Mouse (Mus musculus): ENCODE measurements around the gene Has3. TPM values are rescaled to one million over a fixed set of nuclear protein-coding genes. Genes with fewer than 3 reads are reported as not detected.

Has3 gene
- polyA plus RNA-seq, 1 experiment from 2014 or later = 0.70 TPM

DNA sequence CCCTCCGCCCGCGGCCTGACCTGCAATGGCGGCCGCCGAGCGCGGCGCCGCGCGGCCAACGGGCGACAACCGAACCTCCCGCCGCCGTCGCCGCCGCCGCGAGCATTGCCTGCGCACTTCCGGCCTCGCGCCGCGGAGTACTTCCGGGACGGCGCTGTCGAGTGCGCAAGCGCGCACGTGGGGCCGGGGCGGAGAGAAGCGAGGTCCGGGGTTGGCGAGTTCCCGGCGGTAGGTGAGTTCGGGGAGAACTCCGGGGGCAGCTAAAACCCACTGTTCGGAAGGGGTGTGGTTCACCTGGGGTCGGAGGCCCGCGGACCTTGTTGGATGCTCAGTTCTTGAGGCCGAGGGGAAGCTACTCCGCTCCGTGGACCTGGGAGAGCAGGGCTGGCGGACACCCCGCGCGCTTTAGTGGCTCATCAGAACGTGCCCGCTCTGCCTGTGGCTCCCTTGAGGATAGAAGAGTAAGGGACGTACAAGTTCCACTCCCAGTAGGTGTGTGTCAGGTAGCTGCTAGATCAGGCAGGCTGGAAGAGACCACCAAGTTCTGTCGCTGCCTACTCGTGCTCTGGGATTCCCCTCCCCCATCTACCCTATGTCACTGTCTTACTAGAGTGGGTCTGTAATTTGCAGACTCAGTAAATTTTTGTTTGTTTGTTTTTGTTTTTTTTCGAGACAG is 23.6 kb downstream of the Has3 start, which contains the start of gene Utp4:
Gene Utp4, plus strand, starts transcription at position 156 of the 676 bp plus-strand sequence.
- DNase-seq (peak; percentile 96), ATAC-seq (ENCODE audit: low FRiP score, low TSS enrichment) (peak; percentile 94)
- under 1% methylated on average over 58 of the region's 63 CpGs for WGBS
- peak within 1 kb of the TSS; percentile 94 for H3K9ac ChIP-seq (replicated peaks; ENCODE audit: low read length)
- H3K27me3 ChIP-seq (ENCODE audit: control insufficient read depth, insufficient read depth, low read length) = no peaks in the 10 kb centered on the region
- H3K27ac ChIP-seq (replicated peaks; ENCODE audit: low read depth, low read length) = peak within 1 kb of the TSS; percentile 95
- H3K9me3 ChIP-seq (ENCODE audit: control insufficient read depth, low read length) = no peaks in the 10 kb centered on the region
- peak within 1 kb of the TSS; percentile 86 for H3K4me2 ChIP-seq (ENCODE audit: low read length)
- peak within 1 kb of the TSS; percentile 93 for H3K4me3 ChIP-seq (replicated peaks; ENCODE audit: low read depth, low read length)
- peaks cover 26% of the 10 kb centered on the region for H3K36me3 ChIP-seq (ENCODE audit: control insufficient read depth, insufficient read depth, low read length)
- peaks cover 12% of the 10 kb centered on the region for H3K4me1 ChIP-seq (ENCODE audit: control insufficient read depth, insufficient read depth, low read length)

DNA sequence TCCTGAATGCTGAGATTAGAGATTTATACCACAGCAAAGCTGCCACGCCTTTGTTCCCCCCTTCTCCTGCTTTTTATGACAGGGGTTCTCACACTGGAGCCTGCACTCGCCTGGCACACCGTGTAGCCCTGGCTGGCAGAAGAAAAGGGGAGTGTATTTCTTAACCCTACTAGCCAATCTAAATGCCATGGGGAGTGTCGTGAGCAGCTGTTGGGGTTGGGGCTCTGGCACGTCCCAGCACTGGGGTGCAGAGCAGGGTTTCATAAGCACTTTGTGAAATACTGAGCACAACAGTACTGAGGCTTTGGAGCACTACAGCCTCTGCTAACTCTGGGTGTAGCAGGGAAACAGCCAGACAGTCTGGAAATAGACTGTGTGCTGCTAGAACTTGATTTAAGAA is 29.4 kb downstream of the Has3 start:
- Histone ChIP-seq H3K4me1 (ENCODE audit: control insufficient read depth, insufficient read depth, low read length) (no peaks in the 10 kb centered on the region), H3K27ac (replicated peaks; ENCODE audit: low read depth, low read length) (no peak overlapping the region), H3K27me3 (ENCODE audit: control insufficient read depth, insufficient read depth, low read length) (no peaks in the 10 kb centered on the region), H3K36me3 (ENCODE audit: control insufficient read depth, insufficient read depth, low read length) (peaks cover 76% of the 10 kb centered on the region), H3K9ac (replicated peaks; ENCODE audit: low read length) (no peak overlapping the region), H3K4me3 (replicated peaks; ENCODE audit: low read depth, low read length) (no peak overlapping the region), H3K9me3 (ENCODE audit: control insufficient read depth, low read length) (no peaks in the 10 kb centered on the region), H3K4me2 (ENCODE audit: low read length) (no peak overlapping the region)
- 93% methylated on average over 5 of the region's 5 CpGs for WGBS
- no peak for ATAC-seq (ENCODE audit: low FRiP score, low TSS enrichment)
- DNase-seq = no peak

DNA sequence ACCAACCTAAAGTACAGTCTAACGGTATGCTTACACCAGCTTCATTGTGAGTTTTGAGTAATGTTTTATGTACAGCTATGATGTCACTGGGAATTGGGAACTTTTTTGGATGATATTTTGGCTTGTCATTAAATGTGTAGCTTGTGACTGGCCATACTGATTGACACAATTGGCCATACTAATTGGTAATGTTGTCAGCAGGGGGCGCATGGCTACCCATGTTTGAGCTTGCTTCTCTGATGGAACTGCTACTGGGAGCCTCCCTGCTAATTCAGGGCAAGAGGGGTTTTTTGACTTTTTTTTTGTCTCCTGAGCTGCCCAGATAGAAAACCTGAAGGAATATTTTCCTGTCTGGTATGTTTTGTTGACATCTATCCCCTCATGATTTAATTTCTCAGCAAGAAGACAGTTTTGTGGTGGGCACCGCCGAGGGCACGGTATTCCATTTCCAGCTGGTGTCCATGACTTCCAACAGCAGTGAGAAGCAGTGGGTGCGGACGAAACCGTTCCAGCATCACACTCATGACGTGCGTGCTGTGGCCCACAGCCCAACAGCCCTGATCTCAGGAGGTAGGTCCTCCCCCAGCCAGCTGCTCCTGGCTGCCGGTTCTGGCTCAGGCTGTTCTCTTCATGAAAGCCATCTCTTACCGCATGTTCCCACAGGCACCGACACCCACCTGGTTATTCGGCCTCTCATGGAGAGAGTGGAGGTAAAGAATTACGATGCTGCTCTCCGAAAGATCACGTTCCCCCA is 35.9 kb downstream of the Has3 start:
- Histone ChIP-seq H3K4me2 (ENCODE audit: low read length) (no peak overlapping the region), H3K9me3 (ENCODE audit: control insufficient read depth, low read length) (no peaks in the 10 kb centered on the region), H3K4me3 (replicated peaks; ENCODE audit: low read depth, low read length) (no peak overlapping the region), H3K27me3 (ENCODE audit: control insufficient read depth, insufficient read depth, low read length) (no peaks in the 10 kb centered on the region), H3K9ac (replicated peaks; ENCODE audit: low read length) (no peak overlapping the region), H3K27ac (replicated peaks; ENCODE audit: low read depth, low read length) (no peak overlapping the region), H3K4me1 (ENCODE audit: control insufficient read depth, insufficient read depth, low read length) (no peaks in the 10 kb centered on the region), H3K36me3 (ENCODE audit: control insufficient read depth, insufficient read depth, low read length) (peaks cover 79% of the 10 kb centered on the region)
- peak; percentile 83 for DNase-seq
- WGBS = 94% methylated on average over 17 of the region's 17 CpGs
- no peak for ATAC-seq (ENCODE audit: low FRiP score, low TSS enrichment)

DNA sequence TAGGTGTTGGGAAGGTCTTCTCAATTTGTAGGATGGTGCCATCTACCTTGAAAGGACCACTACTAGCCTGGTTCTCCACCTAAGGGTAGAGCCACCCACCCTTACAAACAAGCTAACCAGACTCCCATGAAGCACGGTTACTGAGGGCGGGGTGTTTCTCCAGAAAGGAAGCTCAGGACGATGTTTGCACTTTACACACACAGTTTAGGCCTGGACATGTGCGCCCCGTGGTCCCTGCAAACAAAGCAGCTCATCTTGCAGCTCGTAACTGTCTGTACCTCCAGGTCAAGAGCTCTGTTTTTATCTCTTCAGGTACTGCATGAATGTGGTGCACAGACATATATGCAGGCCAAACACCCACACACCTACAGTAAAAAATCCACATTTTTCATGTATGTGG is 36.6 kb downstream of the Has3 start:
- Histone ChIP-seq H3K9me3 (ENCODE audit: control insufficient read depth, low read length) (no peaks in the 10 kb centered on the region), H3K27me3 (ENCODE audit: control insufficient read depth, insufficient read depth, low read length) (no peaks in the 10 kb centered on the region), H3K4me2 (ENCODE audit: low read length) (no peak overlapping the region), H3K4me3 (replicated peaks; ENCODE audit: low read depth, low read length) (no peak overlapping the region), H3K9ac (replicated peaks; ENCODE audit: low read length) (no peak overlapping the region), H3K4me1 (ENCODE audit: control insufficient read depth, insufficient read depth, low read length) (no peaks in the 10 kb centered on the region), H3K27ac (replicated peaks; ENCODE audit: low read depth, low read length) (no peak overlapping the region), H3K36me3 (ENCODE audit: control insufficient read depth, insufficient read depth, low read length) (peaks cover 76% of the 10 kb centered on the region)
- no peak for ATAC-seq (ENCODE audit: low FRiP score, low TSS enrichment)
- no peak for DNase-seq
- WGBS = 96% methylated on average over 6 of the region's 6 CpGs

DNA sequence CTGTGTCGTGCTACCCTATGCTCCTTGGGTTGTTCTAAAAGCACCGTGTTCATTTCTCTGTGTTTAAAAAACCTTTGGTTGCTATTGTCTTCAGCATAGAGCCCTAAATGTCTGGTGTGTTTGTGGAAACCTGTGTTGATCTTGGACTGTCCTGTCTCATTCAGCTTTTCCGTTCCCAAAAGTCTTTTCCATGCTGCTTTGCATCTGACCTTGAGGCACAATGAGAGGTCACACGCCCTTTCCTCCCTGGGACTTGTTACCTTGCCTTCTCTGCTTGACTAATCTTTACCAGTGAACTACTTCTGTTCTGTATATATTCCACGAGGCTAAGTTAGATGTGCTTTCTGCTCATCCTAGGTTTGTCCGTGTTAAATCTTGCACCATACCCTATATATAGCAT is 37.4 kb downstream of the Has3 start:
- no peak overlapping the region for H3K4me2 ChIP-seq (ENCODE audit: low read length)
- no peaks in the 10 kb centered on the region for H3K4me1 ChIP-seq (ENCODE audit: control insufficient read depth, insufficient read depth, low read length)
- no peak for ATAC-seq (ENCODE audit: low FRiP score, low TSS enrichment)
- WGBS = 91% methylated on average over 6 of the region's 6 CpGs
- no peak overlapping the region for H3K4me3 ChIP-seq (replicated peaks; ENCODE audit: low read depth, low read length)
- no peaks in the 10 kb centered on the region for H3K27me3 ChIP-seq (ENCODE audit: control insufficient read depth, insufficient read depth, low read length)
- peaks cover 76% of the 10 kb centered on the region for H3K36me3 ChIP-seq (ENCODE audit: control insufficient read depth, insufficient read depth, low read length)
- H3K9ac ChIP-seq (replicated peaks; ENCODE audit: low read length) = no peak overlapping the region
- no peak for DNase-seq
- H3K9me3 ChIP-seq (ENCODE audit: control insufficient read depth, low read length) = no peaks in the 10 kb centered on the region
- H3K27ac ChIP-seq (replicated peaks; ENCODE audit: low read depth, low read length) = no peak overlapping the region

DNA sequence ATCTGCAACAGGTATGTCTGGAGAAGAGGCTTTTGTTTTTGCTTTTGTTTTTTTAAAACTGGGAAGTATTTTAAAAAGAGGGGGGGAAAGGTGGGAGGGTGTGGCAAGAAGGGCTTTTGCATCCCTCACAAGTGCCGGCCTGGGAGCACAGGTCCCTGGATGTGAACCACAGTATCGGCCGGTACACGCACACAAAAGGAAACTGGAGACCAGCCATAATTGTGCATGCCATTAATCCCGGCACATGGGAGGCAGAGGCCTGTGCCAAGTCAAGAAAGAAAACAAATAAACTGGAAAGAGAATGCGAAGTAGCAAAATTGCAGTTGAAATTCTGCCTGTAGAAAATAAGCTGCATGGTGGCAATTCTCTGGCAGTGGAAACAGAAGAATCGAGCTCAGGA is 38.2 kb downstream of the Has3 start:
- Histone ChIP-seq H3K4me1 (ENCODE audit: control insufficient read depth, insufficient read depth, low read length) (no peaks in the 10 kb centered on the region), H3K27ac (replicated peaks; ENCODE audit: low read depth, low read length) (no peak overlapping the region), H3K27me3 (ENCODE audit: control insufficient read depth, insufficient read depth, low read length) (no peaks in the 10 kb centered on the region), H3K36me3 (ENCODE audit: control insufficient read depth, insufficient read depth, low read length) (peaks cover 76% of the 10 kb centered on the region), H3K9ac (replicated peaks; ENCODE audit: low read length) (no peak overlapping the region), H3K4me3 (replicated peaks; ENCODE audit: low read depth, low read length) (no peak overlapping the region), H3K4me2 (ENCODE audit: low read length) (no peak overlapping the region), H3K9me3 (ENCODE audit: control insufficient read depth, low read length) (no peaks in the 10 kb centered on the region)
- no peak for DNase-seq
- no peak for ATAC-seq (ENCODE audit: low FRiP score, low TSS enrichment)
- 90% methylated on average over 7 of the region's 7 CpGs for WGBS

DNA sequence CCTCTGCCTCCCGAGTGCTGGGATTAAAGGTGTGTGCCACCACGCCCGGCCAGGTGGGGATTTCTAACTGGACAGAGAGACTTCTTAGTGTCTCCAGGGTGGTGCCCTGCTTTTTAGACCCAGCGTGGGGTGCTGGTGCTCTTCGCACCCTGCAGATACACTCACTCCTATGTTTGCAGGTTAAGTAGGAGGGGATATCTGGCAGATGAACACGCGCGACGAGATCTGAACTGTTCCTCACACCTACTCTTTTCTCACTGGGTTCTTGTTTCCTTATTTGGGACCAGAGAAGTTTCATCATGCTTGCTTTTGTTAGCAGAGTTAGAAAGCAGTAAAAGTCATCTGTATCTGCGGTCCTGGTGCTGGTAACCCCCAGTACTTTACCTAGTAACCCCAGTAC is 43.6 kb downstream of the Has3 start:
- Histone ChIP-seq H3K36me3 (ENCODE audit: control insufficient read depth, insufficient read depth, low read length) (peaks cover 76% of the 10 kb centered on the region), H3K4me1 (ENCODE audit: control insufficient read depth, insufficient read depth, low read length) (no peaks in the 10 kb centered on the region), H3K4me3 (replicated peaks; ENCODE audit: low read depth, low read length) (no peak overlapping the region), H3K27ac (replicated peaks; ENCODE audit: low read depth, low read length) (no peak overlapping the region), H3K27me3 (ENCODE audit: control insufficient read depth, insufficient read depth, low read length) (no peaks in the 10 kb centered on the region), H3K4me2 (ENCODE audit: low read length) (no peak overlapping the region), H3K9me3 (ENCODE audit: control insufficient read depth, low read length) (no peaks in the 10 kb centered on the region), H3K9ac (replicated peaks; ENCODE audit: low read length) (no peak overlapping the region)
- 99% methylated on average over 10 of the region's 10 CpGs for WGBS
- ATAC-seq (ENCODE audit: low FRiP score, low TSS enrichment) = no peak
- no peak for DNase-seq

DNA sequence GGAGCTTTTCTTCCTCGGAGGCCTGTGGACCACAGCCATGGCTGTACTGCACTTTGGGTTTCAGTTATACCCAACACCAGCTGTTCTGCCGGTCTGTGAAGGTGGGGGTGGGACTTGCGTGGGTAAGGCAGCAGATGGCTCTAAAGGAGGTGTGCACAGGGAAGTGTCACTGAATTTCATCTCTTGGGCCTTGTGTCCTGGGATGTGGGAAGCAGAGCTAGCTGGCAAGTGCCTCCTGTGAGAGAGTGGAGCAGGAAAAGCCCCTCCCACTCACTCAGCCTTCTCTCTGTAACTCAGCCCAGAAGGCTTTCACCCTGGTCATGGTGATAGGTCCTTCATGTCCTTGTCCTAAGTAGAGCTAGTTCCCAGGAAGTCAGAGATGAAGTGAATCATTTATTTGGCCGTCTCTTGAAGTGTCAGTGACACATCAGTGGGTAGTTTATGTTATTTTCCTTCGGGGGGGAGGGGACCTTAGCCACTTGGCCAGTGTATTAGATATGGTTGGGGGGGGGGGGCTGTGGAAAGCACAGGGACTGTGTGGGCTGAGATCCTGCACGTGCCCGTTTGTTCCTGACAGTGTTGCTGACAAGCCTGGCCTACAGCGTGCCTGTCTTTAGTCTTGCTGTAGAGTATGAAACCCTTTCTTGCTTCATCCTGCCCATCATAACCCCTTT is 49.8 kb downstream of the Has3 start:
- ATAC-seq (ENCODE audit: low FRiP score, low TSS enrichment) (no peak), DNase-seq (no peak)
- Histone ChIP-seq H3K4me2 (ENCODE audit: low read length) (no peak overlapping the region), H3K9me3 (ENCODE audit: control insufficient read depth, low read length) (no peaks in the 10 kb centered on the region), H3K4me1 (ENCODE audit: control insufficient read depth, insufficient read depth, low read length) (no peaks in the 10 kb centered on the region), H3K27ac (replicated peaks; ENCODE audit: low read depth, low read length) (no peak overlapping the region), H3K27me3 (ENCODE audit: control insufficient read depth, insufficient read depth, low read length) (no peaks in the 10 kb centered on the region), H3K4me3 (replicated peaks; ENCODE audit: low read depth, low read length) (no peak overlapping the region), H3K9ac (replicated peaks; ENCODE audit: low read length) (no peak overlapping the region), H3K36me3 (ENCODE audit: control insufficient read depth, insufficient read depth, low read length) (peaks cover 77% of the 10 kb centered on the region)
- WGBS = 96% methylated on average over 8 of the region's 8 CpGs

Measured in midbrain, embryonic 14.5 days (tissue).